Mouse (Mus musculus): ENCODE data around the gene Rpl22. TPM values are rescaled to one million over a fixed set of nuclear protein-coding genes. Genes with fewer than 3 reads are reported as not detected.

Rpl22 gene
- polyA plus RNA-seq, 1 experiment from 2014 or later, result 276 TPM

GRCm38 (mm10) chr4:152298836-152299235 is 26.7 kb upstream of the Rpl22 start:
- Histone ChIP-seq H3K9ac (ENCODE audit: low read length) (no peak overlapping the region), H3K4me2 (ENCODE audit: low read length) (no peak overlapping the region), H3K4me3 (ENCODE audit: control insufficient read depth in 1 of 2, insufficient read depth in 1 of 2, low read depth in 1 of 2, low read length in 2 of 2) (no peak overlapping the region)

GRCm38 (mm10) chr4:152300375-152300774 is 25.2 kb upstream of the Rpl22 start:
- no peak overlapping the region for H3K27ac ChIP-seq (replicated peaks in 1 of 2; ENCODE audit: control insufficient read depth in 1 of 2, insufficient read depth in 1 of 2, low read depth in 2 of 2, low read length in 2 of 2)
- H3K4me3 ChIP-seq (ENCODE audit: control insufficient read depth in 1 of 2, insufficient read depth in 1 of 2, low read depth in 1 of 2, low read length in 2 of 2), result no peak overlapping the region
- WGBS, result 89% methylated on average over 8 of the region's 8 CpGs
- no peak overlapping the region for H3K9ac ChIP-seq (ENCODE audit: low read length)
- no peak for ATAC-seq (ENCODE audit: insufficient number of reproducible peaks, insufficient read depth, low FRiP score, low read depth)
- no peaks in the 10 kb centered on the region for H3K27me3 ChIP-seq (ENCODE audit: control insufficient read depth, insufficient read depth, low read length)
- peaks cover 12 to 13% of the 10 kb centered on the region in 2 experiments for H3K4me1 ChIP-seq (ENCODE audit: control insufficient read depth in 2 of 2, insufficient read depth in 2 of 2, low read length in 2 of 2)
- no peaks in the 10 kb centered on the region for H3K9me3 ChIP-seq (ENCODE audit: control insufficient read depth, low read length)
- peaks cover 59% of the 10 kb centered on the region for H3K36me3 ChIP-seq (ENCODE audit: control insufficient read depth, insufficient read depth, low read length)
- no peak overlapping the region for H3K4me2 ChIP-seq (ENCODE audit: low read length)

More at GRCm38 (mm10) chr4:152298836-152299235, 26.7 kb upstream of the Rpl22 start:
- ATAC-seq (ENCODE audit: insufficient number of reproducible peaks, insufficient read depth, low FRiP score, low read depth), result no peak
- H3K4me1 ChIP-seq (ENCODE audit: control insufficient read depth in 2 of 2, insufficient read depth in 2 of 2, low read length in 2 of 2), result peaks cover 13% of the 10 kb centered on the region in 2 experiments
- no peaks in the 10 kb centered on the region for H3K27me3 ChIP-seq (ENCODE audit: control insufficient read depth, insufficient read depth, low read length)
- WGBS, result 81% methylated on average over 14 of the region's 14 CpGs
- H3K9me3 ChIP-seq (ENCODE audit: control insufficient read depth, low read length), result no peaks in the 10 kb centered on the region
- peaks cover 44% of the 10 kb centered on the region for H3K36me3 ChIP-seq (ENCODE audit: control insufficient read depth, insufficient read depth, low read length)
- H3K27ac ChIP-seq (replicated peaks in 1 of 2; ENCODE audit: control insufficient read depth in 1 of 2, insufficient read depth in 1 of 2, low read depth in 2 of 2, low read length in 2 of 2), result no peak overlapping the region

- no peak overlapping the region for H3K27ac ChIP-seq (replicated peaks in 1 of 2; ENCODE audit: control insufficient read depth in 1 of 2, insufficient read depth in 1 of 2, low read depth in 2 of 2, low read length in 2 of 2)
- no peaks in the 10 kb centered on the region for H3K27me3 ChIP-seq (ENCODE audit: control insufficient read depth, insufficient read depth, low read length)
- H3K9ac ChIP-seq (ENCODE audit: low read length), result no peak overlapping the region
- H3K9me3 ChIP-seq (ENCODE audit: control insufficient read depth, low read length), result no peaks in the 10 kb centered on the region
- H3K4me1 ChIP-seq (ENCODE audit: control insufficient read depth in 2 of 2, insufficient read depth in 2 of 2, low read length in 2 of 2), result peaks cover 7 to 11% of the 10 kb centered on the region in 2 experiments
- 75% methylated on average over 11 of the region's 11 CpGs for WGBS
- H3K4me2 ChIP-seq (ENCODE audit: low read length), result no peak overlapping the region
- H3K4me3 ChIP-seq (ENCODE audit: control insufficient read depth in 1 of 2, insufficient read depth in 1 of 2, low read depth in 1 of 2, low read length in 2 of 2), result no peak overlapping the region
- no peak for ATAC-seq (ENCODE audit: insufficient number of reproducible peaks, insufficient read depth, low FRiP score, low read depth)
- H3K36me3 ChIP-seq (ENCODE audit: control insufficient read depth, insufficient read depth, low read length), result peaks cover 75% of the 10 kb centered on the region
Observed at GRCm38 (mm10) chr4:152302012-152302411, 23.5 kb upstream of the Rpl22 start.

- no peak for ATAC-seq (ENCODE audit: insufficient number of reproducible peaks, insufficient read depth, low FRiP score, low read depth)
- WGBS, result 92% methylated on average over 10 of the region's 10 CpGs
- peaks cover 86% of the 10 kb centered on the region for H3K36me3 ChIP-seq (ENCODE audit: control insufficient read depth, insufficient read depth, low read length)
- H3K27me3 ChIP-seq (ENCODE audit: control insufficient read depth, insufficient read depth, low read length), result no peaks in the 10 kb centered on the region
- no peak overlapping the region for H3K9ac ChIP-seq (ENCODE audit: low read length)
- H3K4me2 ChIP-seq (ENCODE audit: low read length), result no peak overlapping the region
- H3K9me3 ChIP-seq (ENCODE audit: control insufficient read depth, low read length), result no peaks in the 10 kb centered on the region
- no peak overlapping the region for H3K27ac ChIP-seq (replicated peaks in 1 of 2; ENCODE audit: control insufficient read depth in 1 of 2, insufficient read depth in 1 of 2, low read depth in 2 of 2, low read length in 2 of 2)
- no peak overlapping the region for H3K4me3 ChIP-seq (ENCODE audit: control insufficient read depth in 1 of 2, insufficient read depth in 1 of 2, low read depth in 1 of 2, low read length in 2 of 2)
- peaks cover 4% of the 10 kb centered on the region in 2 experiments; a peak in 2 of 4 replicates for H3K4me1 ChIP-seq (ENCODE audit: control insufficient read depth in 2 of 2, insufficient read depth in 2 of 2, low read length in 2 of 2)
Observed at GRCm38 (mm10) chr4:152303172-152303571, 22.4 kb upstream of the Rpl22 start.

- Histone ChIP-seq H3K36me3 (ENCODE audit: control insufficient read depth, insufficient read depth, low read length) (peaks cover 96% of the 10 kb centered on the region), H3K4me1 (ENCODE audit: control insufficient read depth in 2 of 2, insufficient read depth in 2 of 2, low read length in 2 of 2) (no peaks in the 10 kb centered on the region), H3K27ac (replicated peaks in 1 of 2; ENCODE audit: control insufficient read depth in 1 of 2, insufficient read depth in 1 of 2, low read depth in 2 of 2, low read length in 2 of 2) (no peak overlapping the region), H3K9ac (ENCODE audit: low read length) (no peak overlapping the region), H3K27me3 (ENCODE audit: control insufficient read depth, insufficient read depth, low read length) (no peaks in the 10 kb centered on the region), H3K4me2 (ENCODE audit: low read length) (no peak overlapping the region), H3K4me3 (ENCODE audit: control insufficient read depth in 1 of 2, insufficient read depth in 1 of 2, low read depth in 1 of 2, low read length in 2 of 2) (no peak overlapping the region), H3K9me3 (ENCODE audit: control insufficient read depth, low read length) (no peaks in the 10 kb centered on the region)
- no peak for ATAC-seq (ENCODE audit: insufficient number of reproducible peaks, insufficient read depth, low FRiP score, low read depth)
- 86% methylated on average over 6 of the region's 6 CpGs for WGBS
Observed at GRCm38 (mm10) chr4:152304685-152305084, 20.9 kb upstream of the Rpl22 start.

GRCm38 (mm10) chr4:152305991-152306390 is 19.6 kb upstream of the Rpl22 start:
- Histone ChIP-seq H3K9ac (ENCODE audit: low read length) (no peak overlapping the region), H3K4me2 (ENCODE audit: low read length) (no peak overlapping the region), H3K4me1 (ENCODE audit: control insufficient read depth in 2 of 2, insufficient read depth in 2 of 2, low read length in 2 of 2) (no peaks in the 10 kb centered on the region), H3K27ac (replicated peaks in 1 of 2; ENCODE audit: control insufficient read depth in 1 of 2, insufficient read depth in 1 of 2, low read depth in 2 of 2, low read length in 2 of 2) (no peak overlapping the region), H3K36me3 (ENCODE audit: control insufficient read depth, insufficient read depth, low read length) (peaks cover 96% of the 10 kb centered on the region), H3K4me3 (ENCODE audit: control insufficient read depth in 1 of 2, insufficient read depth in 1 of 2, low read depth in 1 of 2, low read length in 2 of 2) (no peak overlapping the region), H3K9me3 (ENCODE audit: control insufficient read depth, low read length) (no peaks in the 10 kb centered on the region), H3K27me3 (ENCODE audit: control insufficient read depth, insufficient read depth, low read length) (0 out of 2 replicates have a peak, but pooled peaks cover under 1% of the 10 kb centered on the region)
- 79% methylated on average over 6 of the region's 6 CpGs for WGBS
- ATAC-seq (ENCODE audit: insufficient number of reproducible peaks, insufficient read depth, low FRiP score, low read depth), result no peak

- H3K36me3 ChIP-seq (ENCODE audit: control insufficient read depth, insufficient read depth, low read length), result peaks cover 97% of the 10 kb centered on the region
- H3K9me3 ChIP-seq (ENCODE audit: control insufficient read depth, low read length), result no peaks in the 10 kb centered on the region
- H3K27me3 ChIP-seq (ENCODE audit: control insufficient read depth, insufficient read depth, low read length), result peaks cover 16% of the 10 kb centered on the region
- 69% methylated on average over 9 of the region's 9 CpGs for WGBS
- H3K4me3 ChIP-seq (ENCODE audit: control insufficient read depth in 1 of 2, insufficient read depth in 1 of 2, low read depth in 1 of 2, low read length in 2 of 2), result no peak overlapping the region
- H3K27ac ChIP-seq (replicated peaks in 1 of 2; ENCODE audit: control insufficient read depth in 1 of 2, insufficient read depth in 1 of 2, low read depth in 2 of 2, low read length in 2 of 2), result no peak overlapping the region
- ATAC-seq (ENCODE audit: insufficient number of reproducible peaks, insufficient read depth, low FRiP score, low read depth), result no peak
- no peak overlapping the region for H3K9ac ChIP-seq (ENCODE audit: low read length)
- H3K4me2 ChIP-seq (ENCODE audit: low read length), result no peak overlapping the region
- peaks cover 0 to 3% of the 10 kb centered on the region in 2 experiments; a peak in 2 of 4 replicates for H3K4me1 ChIP-seq (ENCODE audit: control insufficient read depth in 2 of 2, insufficient read depth in 2 of 2, low read length in 2 of 2)
Observed at GRCm38 (mm10) chr4:152307542-152307941, 18.0 kb upstream of the Rpl22 start.

GRCm38 (mm10) chr4:152312186-152312585 is 13.4 kb upstream of the Rpl22 start:
- peaks cover 58% of the 10 kb centered on the region for H3K36me3 ChIP-seq (ENCODE audit: control insufficient read depth, insufficient read depth, low read length)
- no peak overlapping the region for H3K4me3 ChIP-seq (ENCODE audit: control insufficient read depth in 1 of 2, insufficient read depth in 1 of 2, low read depth in 1 of 2, low read length in 2 of 2)
- peaks cover 15 to 38% of the 10 kb centered on the region in 2 experiments for H3K4me1 ChIP-seq (ENCODE audit: control insufficient read depth in 2 of 2, insufficient read depth in 2 of 2, low read length in 2 of 2)
- no peak overlapping the region for H3K9ac ChIP-seq (ENCODE audit: low read length)
- no peak for ATAC-seq (ENCODE audit: insufficient number of reproducible peaks, insufficient read depth, low FRiP score, low read depth)
- H3K9me3 ChIP-seq (ENCODE audit: control insufficient read depth, low read length), result no peaks in the 10 kb centered on the region
- peaks cover 50% of the 10 kb centered on the region for H3K27me3 ChIP-seq (ENCODE audit: control insufficient read depth, insufficient read depth, low read length)
- WGBS, result 26% methylated on average over 14 of the region's 14 CpGs
- no peak overlapping the region for H3K27ac ChIP-seq (replicated peaks in 1 of 2; ENCODE audit: control insufficient read depth in 1 of 2, insufficient read depth in 1 of 2, low read depth in 2 of 2, low read length in 2 of 2)
- H3K4me2 ChIP-seq (ENCODE audit: low read length), result no peak overlapping the region

Data from heart, embryonic 14.5 days (tissue).